Mouse (Mus musculus): ENCODE results near the gene Tle3.

Gene Tle3

DNA sequence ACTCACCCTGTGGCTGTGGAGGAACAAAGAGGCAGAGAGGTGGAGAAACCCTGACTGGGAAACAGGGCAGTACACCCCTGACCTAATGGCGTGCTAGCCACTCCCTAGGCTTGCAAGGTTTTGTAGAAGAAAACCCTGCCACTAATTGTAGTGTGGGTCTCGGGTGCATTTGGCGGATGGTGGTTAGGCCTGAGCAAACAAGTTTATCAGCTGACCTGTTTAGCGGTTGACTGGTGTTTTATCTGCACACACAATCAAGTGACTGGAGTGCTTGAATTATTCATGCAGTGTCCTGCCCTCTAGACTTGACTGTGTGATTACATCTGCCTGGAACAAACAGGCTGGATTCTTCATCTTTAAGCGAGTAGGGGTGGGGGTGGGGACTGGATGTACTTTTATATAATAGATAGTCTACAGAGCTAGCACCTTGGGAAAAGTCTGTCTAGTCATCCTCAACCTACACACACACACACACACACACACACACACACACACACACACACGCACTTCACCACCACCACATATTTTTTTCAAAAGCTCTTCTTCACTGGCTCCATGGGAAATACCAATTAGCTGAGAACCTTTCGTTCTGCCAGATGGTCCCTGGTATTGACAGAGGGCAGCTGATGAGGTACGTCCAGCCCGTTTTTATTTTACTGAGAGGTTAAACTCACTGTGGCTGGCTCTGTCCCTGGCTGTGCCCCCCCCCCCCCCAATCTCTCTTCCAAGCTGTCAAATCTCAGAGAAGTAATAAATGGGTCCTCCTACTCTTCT is 5.7 kb downstream of the Tle3 start:
- DNase-seq (ENCODE audit: low spot score): peak; percentile 74

GRCm38 (mm10) chr9:61378516-61378915 is 6.3 kb downstream of the Tle3 start:
- peak; percentile 66 for DNase-seq (ENCODE audit: low spot score)

- no peak for DNase-seq (ENCODE audit: low spot score)
These were observed 7.0 kb downstream of the Tle3 start for GRCm38 (mm10) chr9:61379016-61379634.

DNA sequence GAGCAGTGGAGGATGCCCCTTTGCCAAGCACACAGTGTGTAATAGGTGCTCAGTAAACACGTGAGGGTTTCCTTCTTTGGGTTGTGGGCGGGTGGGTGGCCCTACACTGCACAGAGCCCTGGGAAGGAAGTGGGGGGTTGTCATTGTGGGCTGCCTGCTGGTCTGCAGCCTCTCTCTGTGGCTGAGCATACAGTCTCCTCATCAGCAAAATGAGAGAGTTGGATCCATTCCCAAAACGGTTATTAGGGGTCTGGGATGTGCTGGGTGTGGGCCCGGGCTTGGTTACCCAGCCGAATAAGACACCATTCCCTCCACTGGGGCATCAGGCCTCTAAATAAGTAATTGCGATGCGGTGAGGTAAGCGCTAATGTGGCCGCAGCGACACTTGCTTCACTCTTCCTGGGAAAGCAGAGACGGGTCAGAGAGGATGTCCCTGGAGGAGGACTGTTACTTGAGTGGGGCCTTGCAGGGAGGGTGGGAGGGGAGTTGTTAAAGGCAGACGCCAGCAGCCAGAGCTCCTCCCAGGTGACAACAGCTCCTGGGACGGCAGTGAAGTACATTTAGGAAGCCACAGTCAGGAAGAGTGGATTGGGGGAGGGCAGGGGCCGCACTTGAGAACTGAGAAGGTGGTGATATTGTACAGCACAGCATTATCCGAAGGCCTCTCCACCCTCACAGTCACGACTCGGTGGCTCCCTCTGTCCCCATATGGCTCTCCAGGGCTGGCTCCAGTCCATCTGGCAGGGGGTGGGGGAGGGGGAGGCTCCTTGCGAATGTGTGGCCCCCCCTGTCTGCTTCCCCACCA is 8.3 kb downstream of the Tle3 start:
- peak; percentile 52 for DNase-seq (ENCODE audit: low spot score)

GRCm38 (mm10) chr9:61381063-61381408 is 8.9 kb downstream of the Tle3 start:
- no peak for DNase-seq (ENCODE audit: low spot score)

- no peak for DNase-seq (ENCODE audit: low spot score)
These were observed 9.3 kb downstream of the Tle3 start for GRCm38 (mm10) chr9:61381445-61381844.

DNA sequence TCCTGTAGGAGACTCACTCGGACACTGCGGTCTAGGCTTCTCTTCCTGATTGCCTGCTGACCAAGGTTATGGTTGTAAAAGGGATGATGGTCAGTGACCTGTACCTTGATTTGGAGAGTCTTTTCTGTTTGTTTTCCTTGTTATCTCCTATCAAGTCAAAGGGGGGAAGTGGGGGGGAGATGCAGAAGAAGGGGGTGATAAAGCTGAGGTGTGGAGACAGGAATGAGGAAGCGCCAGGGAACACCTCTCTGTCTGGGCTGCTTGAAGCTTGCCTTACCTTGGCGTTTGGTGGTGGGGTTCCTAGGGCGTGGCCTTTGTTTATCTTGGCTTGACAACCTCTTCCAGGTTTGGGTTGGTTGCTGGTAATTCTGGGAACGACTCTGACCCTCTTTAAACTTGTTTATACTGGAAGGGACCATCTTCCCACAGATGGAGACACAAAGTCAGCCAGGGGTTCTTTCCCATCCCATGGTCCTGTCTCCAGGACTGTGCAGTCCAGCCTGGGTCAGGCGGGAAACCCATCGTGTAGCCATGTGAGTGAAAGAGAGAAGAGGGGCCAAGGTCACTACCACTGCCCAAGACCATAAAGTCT is 10.5 kb downstream of the Tle3 start:
- no peak for DNase-seq (ENCODE audit: low spot score)

DNA sequence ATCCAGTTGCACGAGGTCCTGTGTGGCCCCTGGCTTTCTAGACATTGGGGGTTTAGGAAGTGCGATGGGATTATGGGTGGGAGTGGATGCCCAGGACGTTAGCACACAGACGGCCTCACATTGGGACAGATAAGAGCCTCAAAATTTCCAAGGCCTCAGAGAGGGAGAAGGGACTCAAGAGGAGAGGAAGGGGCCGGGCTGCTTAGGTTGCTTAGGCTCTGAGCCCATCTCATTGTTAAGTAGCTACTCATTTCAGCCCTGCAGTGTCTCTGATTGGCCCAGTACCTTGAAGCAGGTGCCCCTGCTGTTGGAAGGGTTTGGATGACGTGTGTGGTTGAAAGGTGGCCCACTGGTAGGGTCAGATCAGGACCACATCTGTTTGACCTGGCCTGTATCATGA is 11.9 kb downstream of the Tle3 start:
- DNase-seq (ENCODE audit: low spot score): no peak

- peak; percentile 75 for DNase-seq (ENCODE audit: low spot score)
These were observed 12.7 kb downstream of the Tle3 start for GRCm38 (mm10) chr9:61384646-61385443.

GRCm38 (mm10) chr9:61385753-61386152 is 13.6 kb downstream of the Tle3 start:
- DNase-seq (ENCODE audit: low spot score): no peak

DNA sequence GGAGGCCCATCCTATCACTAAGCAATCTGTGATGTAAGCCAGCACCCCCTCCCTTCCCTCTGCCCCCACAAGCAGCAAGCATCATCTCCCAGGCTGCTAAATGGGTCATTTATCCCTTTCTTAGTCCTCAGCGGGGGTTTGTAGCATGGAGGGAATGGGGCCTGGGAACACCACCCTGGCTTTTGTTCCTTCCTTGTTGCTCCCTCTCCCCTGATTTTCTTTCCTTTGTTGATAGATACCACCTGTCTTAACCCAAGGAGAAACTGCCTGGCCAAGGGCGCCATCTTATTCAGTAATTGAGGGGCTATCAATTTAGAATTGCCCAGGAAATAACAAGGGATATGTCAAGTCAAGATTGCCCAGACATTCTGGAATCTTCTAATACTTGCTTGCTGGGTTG is 14.1 kb downstream of the Tle3 start:
- no peak for DNase-seq (ENCODE audit: low spot score)

DNA sequence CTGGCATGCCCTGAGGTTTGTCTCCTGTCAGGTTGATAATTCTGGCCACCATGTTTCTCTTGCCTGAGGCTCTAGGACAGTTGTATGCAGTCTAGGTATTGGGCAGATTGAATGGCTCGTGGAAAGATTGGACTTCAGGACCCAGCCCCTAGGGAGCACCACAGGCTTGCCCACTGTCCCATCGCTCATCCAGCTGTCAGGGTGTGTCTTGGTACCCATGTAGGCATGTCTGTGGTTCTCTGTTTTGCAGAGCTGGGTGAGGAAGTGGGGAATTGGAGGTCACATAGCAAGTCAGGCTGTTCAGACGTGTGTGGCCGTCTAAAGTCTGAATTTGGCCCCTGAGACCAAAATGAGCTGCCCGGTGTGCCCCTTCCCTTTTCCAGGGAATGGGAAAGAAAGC is 15.6 kb downstream of the Tle3 start:
- no peak for DNase-seq (ENCODE audit: low spot score)

GRCm38 (mm10) chr9:61388214-61388613 is 16.0 kb downstream of the Tle3 start:
- no peak for DNase-seq (ENCODE audit: low spot score)

GRCm38 (mm10) chr9:61388689-61389403 is 16.7 kb downstream of the Tle3 start:
- no peak for DNase-seq (ENCODE audit: low spot score)

DNA sequence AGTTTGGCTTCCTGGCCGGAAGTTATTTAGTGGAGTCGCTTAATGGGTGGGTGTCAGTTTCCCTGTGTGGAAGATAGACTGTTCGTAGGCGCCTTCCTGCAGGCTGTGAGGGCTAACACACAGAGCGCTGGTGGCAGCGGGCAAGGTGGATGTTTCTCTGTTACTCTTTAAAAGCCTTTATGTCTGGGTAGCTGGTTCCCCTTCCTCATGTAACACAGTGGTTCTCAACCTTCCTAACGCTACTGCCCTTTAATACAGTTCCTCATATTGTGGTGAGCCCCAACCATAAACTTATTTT is 17.2 kb downstream of the Tle3 start:
- no peak for DNase-seq (ENCODE audit: low spot score)

DNA sequence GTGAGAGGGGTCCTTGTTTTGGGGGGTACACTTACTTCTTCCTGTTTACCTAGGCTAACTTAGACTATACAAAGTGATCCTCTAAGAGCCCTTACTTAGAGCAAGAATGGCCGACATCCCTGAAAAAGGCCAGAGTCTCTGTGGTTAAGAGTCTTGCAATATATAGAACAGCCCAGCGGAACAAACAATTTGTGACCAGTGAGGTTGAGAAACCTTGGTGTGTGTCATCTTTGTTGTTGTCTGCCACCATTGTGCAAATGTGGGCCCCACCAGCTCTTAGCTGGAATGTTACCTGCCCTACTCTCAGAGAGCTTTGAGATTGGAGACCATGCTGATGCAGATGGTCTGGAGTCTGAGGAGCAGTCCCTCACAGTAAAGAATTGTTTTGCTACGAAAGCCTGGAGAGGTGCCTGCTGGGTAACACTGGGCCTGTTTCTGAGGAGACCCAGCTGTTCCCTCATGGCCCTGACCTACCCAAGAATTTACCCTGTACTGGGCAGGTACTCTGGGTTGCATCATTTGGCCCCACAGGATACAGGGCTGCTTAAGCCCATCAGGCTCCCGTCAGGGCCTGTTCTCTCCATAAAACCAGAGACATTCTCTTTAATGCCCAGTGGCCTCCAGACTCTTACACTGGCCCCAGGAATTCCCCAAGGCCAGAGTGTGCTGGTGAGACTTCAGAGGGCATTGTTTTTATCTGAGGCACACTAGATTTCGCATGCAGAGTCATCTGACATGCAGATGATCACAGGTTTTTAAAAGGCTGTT is 19.6 kb downstream of the Tle3 start:
- no peak for DNase-seq (ENCODE audit: low spot score)

DNA sequence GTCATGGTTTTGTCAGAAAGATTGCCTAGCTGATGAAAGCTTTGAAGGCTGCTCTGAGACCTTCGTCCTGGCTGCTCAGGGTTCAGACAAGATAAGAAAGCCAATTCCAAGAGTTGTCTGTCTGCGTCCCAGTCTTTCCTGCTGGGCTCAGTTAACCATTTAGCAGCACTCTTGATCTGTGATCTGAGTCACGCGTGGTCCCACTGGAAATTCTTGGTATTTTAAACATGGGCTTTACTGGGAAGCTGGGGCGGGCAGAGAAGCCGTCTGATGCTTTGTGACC is 20.1 kb downstream of the Tle3 start:
- no peak for DNase-seq (ENCODE audit: low spot score)

DNA sequence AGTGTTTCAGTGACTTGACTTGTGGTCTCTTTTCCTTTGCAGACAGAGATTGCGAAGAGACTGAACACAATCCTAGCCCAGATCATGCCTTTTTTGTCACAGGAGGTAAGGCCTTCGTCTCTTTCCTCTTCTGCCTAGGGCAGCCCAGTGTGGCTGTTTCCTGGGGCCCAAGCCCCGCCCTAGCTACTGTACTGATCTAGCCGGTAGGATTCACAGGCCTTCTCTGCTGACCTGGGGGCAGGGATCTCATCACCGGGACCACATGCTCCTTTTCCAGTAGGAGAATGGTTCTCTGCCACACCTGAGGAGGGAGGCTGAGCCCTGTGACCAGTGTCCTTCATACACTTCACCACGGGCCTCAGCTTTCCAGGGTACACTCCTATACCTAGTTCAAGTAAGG is 21.0 kb downstream of the Tle3 start:
- no peak for DNase-seq (ENCODE audit: low spot score)

DNA sequence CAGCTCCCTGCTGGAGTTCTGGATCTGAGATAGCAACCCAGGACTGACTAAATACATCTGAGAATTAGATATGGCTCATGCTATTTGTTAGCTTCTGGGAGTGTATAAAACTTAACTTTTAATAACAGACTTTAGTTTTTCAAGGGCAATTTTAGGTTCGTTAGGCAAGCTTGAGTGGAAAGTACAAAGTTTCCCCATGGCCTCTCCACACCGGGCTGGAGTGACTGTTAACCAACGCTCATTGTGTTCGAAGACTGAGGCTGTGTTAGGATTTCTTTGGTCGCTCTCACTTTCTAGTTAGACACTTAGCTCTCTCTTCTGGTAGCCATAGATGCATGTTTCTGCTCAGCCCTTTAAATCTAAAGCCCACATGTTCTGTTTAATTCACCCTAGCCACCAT is 21.7 kb downstream of the Tle3 start:
- no peak for DNase-seq (ENCODE audit: low spot score)

DNA sequence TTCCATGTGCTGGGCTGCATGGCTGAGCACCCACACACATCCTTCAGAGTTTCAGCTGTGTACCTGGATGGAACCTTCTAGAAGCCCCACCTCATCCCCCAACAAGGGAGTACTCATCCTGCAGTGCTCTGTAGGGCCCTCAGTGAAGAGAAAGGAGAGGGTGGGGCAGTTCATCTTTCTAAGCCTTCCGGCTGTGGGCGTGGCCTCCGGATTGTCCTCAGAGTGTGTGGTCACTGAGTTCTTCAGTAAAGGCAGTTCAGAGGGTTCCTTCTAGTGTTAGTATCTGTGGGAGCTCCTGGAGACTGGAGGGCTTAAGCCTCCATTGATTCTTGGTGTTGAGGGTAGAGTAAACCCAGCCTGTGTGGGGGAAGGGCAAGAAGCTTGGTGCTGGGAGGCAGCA is 22.9 kb downstream of the Tle3 start:
- no peak for DNase-seq (ENCODE audit: low spot score)

DNA sequence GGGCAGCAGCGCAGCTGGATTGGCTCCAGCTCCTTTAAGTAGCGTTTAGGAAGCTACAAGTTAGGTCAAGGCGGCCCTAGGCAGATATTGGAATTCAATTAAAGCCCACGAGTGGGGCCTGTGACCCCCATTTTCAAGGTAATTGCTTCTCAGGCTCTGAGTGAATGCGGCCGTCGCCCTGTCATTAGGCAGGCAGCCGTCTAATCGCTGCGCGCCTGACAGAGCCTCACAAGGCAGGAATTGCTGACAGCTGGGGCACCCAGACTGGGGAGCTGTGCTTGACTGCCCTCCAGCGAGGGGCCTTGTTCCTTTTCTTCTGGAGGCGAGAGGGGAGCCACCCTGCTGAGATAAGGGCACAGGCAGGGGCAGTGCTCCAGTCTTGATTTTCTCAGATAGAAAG is 24.3 kb downstream of the Tle3 start:
- DNase-seq (ENCODE audit: low spot score): peak; percentile 85

Measured in retina, embryonic 14.5 days (tissue).